Mouse (Mus musculus) ES-E14 (cell line): ENCODE data around the gene Pcare. TPM values are rescaled to one million over a fixed set of nuclear protein-coding genes. Genes with fewer than 3 reads are reported as not detected.

Source experiments
- DNase-seq: peaks from one replicate; pipeline ENCODE4 v3.0.0-alpha.2; 2013; ENCODE audit warnings: low read depth, low spot score
- H3K27ac ChIP-seq: 2 replicates; pipeline ENCODE4 v1.5.1; 2012; ENCODE audit warnings: low read depth, mild to moderate bottlenecking, low read length, moderate library complexity, mixed read lengths; ENCODE audit not compliant: poor library complexity, insufficient read depth, severe bottlenecking
- H3K36me3 ChIP-seq: 2 replicates; pipeline ENCODE4 v1.6.1; 2012; ENCODE audit warnings: mild to moderate bottlenecking, low read length, moderate library complexity, mixed read lengths; ENCODE audit not compliant: control insufficient read depth, poor library complexity, insufficient read depth, severe bottlenecking
- H3K4me1 ChIP-seq, 2 experiments: fragments of 150-350 bp in 1 of 2; sonication (generic) in 1 of 2; 2 replicates each; pipeline ENCODE4 v1.6.1; 2012; ENCODE audit warnings: low read length in 2 of 2, mild to moderate bottlenecking in 1 of 2, mixed read lengths in 1 of 2; ENCODE audit not compliant: control insufficient read depth in 2 of 2, insufficient read depth in 2 of 2, poor library complexity in 1 of 2
- H3K4me3 ChIP-seq, 2 experiments: fragments of 150-350 bp in 1 of 2; sonication (generic) in 1 of 2; 2 replicates each; pipeline ENCODE4 v1.5.1; 2012; ENCODE audit warnings: low read length in 2 of 2, low read depth in 1 of 2, mild to moderate bottlenecking in 1 of 2, mixed read lengths in 1 of 2; ENCODE audit not compliant: insufficient read depth in 1 of 2, poor library complexity in 1 of 2, severe bottlenecking in 1 of 2
- H3K9ac ChIP-seq: 2 replicates; pipeline ENCODE4 v1.6.1; 2012; ENCODE audit warnings: low read depth, mild to moderate bottlenecking, low read length, mixed read lengths; ENCODE audit not compliant: poor library complexity, insufficient read depth, severe bottlenecking
- H3K9me3 ChIP-seq: fragments of 150-350 bp; sonication (generic); 2 replicates; pipeline ENCODE4 v1.6.1; 2012; ENCODE audit warnings: low read depth, mild to moderate bottlenecking, low read length; ENCODE audit not compliant: control insufficient read depth, insufficient read depth
- CHD2 ChIP-seq: IDR thresholded peaks from 2 replicates; pipeline ENCODE4 v1.6.1; 2014; ENCODE audit warnings: mild to moderate bottlenecking, low read depth, low read length, inconsistent platforms
- HCFC1 ChIP-seq: IDR thresholded peaks from 2 replicates; pipeline ENCODE4 v1.6.1; 2012; ENCODE audit warnings: low read length, inconsistent platforms, borderline replicate concordance; ENCODE audit not compliant: insufficient read depth
- MAFK ChIP-seq: IDR thresholded peaks from 2 replicates; pipeline ENCODE4 v1.6.1; 2014; ENCODE audit warnings: mild to moderate bottlenecking, low read depth, low read length, inconsistent platforms; ENCODE audit not compliant: insufficient read depth
- ZC3H11A ChIP-seq: IDR thresholded peaks from 2 replicates; pipeline ENCODE4 v1.6.1; 2012; ENCODE audit warnings: low read depth, mild to moderate bottlenecking, inconsistent platforms, low read length, borderline replicate concordance
- ZNF384 ChIP-seq: IDR thresholded peaks from 2 replicates; pipeline ENCODE4 v1.6.1; 2012; ENCODE audit warnings: low read depth, low read length, inconsistent platforms
- in situ Hi-C, 2 experiments: fragments of 600-800 bp; cut with MboI; formaldehyde crosslinking; loops; one replicate each; pipeline ENCODE4 v1.15.1; 2025; ENCODE audit warnings: low sequenced_read_pairs in 2 of 2, inconsistent platforms in 1 of 2; ENCODE audit not compliant: unreplicated experiment in 2 of 2
- total RNA-seq: library from RNA; depleted of rRNA; stranded (reverse); fragments of 300-350 nt; gene quantifications from 2 replicates; pipeline ENCODE4 v1.2.3, GENCODE M21; 2012; rRNA removed

Pcare gene
- total RNA-seq, 1 experiment, result 0.09 TPM

DNA sequence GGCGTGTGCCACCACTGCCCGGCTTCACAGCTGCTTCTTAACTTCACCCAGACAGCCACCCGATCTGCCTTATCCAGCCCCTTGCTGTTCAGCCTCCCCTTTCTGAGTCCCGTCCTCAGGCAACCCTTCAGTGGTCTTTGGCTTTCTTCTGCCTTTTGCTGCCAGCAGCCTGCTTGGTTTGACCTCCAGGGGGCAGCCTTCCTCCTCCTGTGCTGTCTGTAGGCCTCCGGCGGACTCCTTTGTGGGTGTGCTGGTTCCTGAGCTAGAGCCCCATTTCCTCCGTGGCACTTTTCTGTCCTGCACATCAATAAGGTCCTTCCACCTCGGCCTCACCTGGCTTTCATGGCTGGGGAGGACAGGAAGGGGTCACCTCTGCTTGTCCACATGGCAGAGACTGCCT, 58.9 kb downstream of the Pcare start:
- Histone ChIP-seq H3K9me3 (no peaks in the 10 kb centered on the region), H3K36me3 (no peaks in the 10 kb centered on the region), H3K4me3 (no peak overlapping the region), H3K27ac (no peak overlapping the region), H3K4me1 (no peaks in the 10 kb centered on the region), H3K9ac (no peak overlapping the region)
- peak; percentile 66 for DNase-seq
- in situ Hi-C loops, result loop anchor here (5.0 to 25.0 kb wide), 2 partner anchors 169 to 179 kb away; no protein-coding TSS in a partner anchor
- no peak for TF ChIP-seq ZNF384
- TF ChIP-seq CHD2, result no peak
- no peak for TF ChIP-seq HCFC1
- TF ChIP-seq ZC3H11A, result peak; percentile 48; the same call in 1 of the 2 replicates
- no peak for TF ChIP-seq MAFK

Other genes with a start within 250 kb of the Pcare start
- gene Ndc80, start 226.0 kb downstream of the Pcare start, total RNA-seq, result 31.5 and 42.8 TPM in 2 replicates
- gene Spdya, start 200.8 kb downstream of the Pcare start, total RNA-seq, result 0.22 and 0.32 TPM in 2 replicates
- 264 and 289 TPM in 2 replicates for gene Wdr43, start 137.0 kb downstream of the Pcare start, total RNA-seq
- 0.05 and 0.09 TPM in 2 replicates for gene Togaram2, start 79.6 kb downstream of the Pcare start, total RNA-seq
- 6.1 and 8.5 TPM in 2 replicates for gene Clip4, start 15.6 kb upstream of the Pcare start, total RNA-seq